Mouse (Mus musculus) embryonic fibroblast, embryonic 13.5 days (primary cell): ENCODE results near the gene Ttc33. TPM values are rescaled to one million over a fixed set of nuclear protein-coding genes. Genes with fewer than 3 reads are reported as not detected.
A peak's percentile ranks its signal among the peaks of the same experiment; 100 is the strongest.
"Not testable (repeated sequence)": the region's sequence is repeated elsewhere in the genome, so short reads cannot be mapped to it uniquely, and the experiment has no call there.

ENCODE experiments used
- H3K27ac ChIP-seq: 2 replicates; pipeline ENCODE4 v1.5.1; 2012; ENCODE audit warnings: low read length, control low read depth, inconsistent platforms; ENCODE audit not compliant: insufficient read depth
- H3K4me1 ChIP-seq: 2 replicates; pipeline ENCODE4 v1.6.1; 2011; ENCODE audit warnings: low read length; ENCODE audit not compliant: control insufficient read depth, insufficient read depth
- H3K4me3 ChIP-seq: 2 replicates; pipeline ENCODE4 v1.5.1; 2011; ENCODE audit warnings: mild to moderate bottlenecking, control low read depth, low read length; ENCODE audit not compliant: insufficient read depth
- CTCF ChIP-seq: IDR thresholded peaks from 2 replicates; pipeline ENCODE4 v1.5.1; 2011; ENCODE audit warnings: mild to moderate bottlenecking, control low read depth, low read length, moderate library complexity, borderline replicate concordance; ENCODE audit not compliant: insufficient read depth
- POLR2A ChIP-seq: IDR thresholded peaks from 2 replicates; pipeline ENCODE4 v1.6.1; 2011; ENCODE audit warnings: low read depth, mild to moderate bottlenecking, control low read depth, low read length, moderate library complexity
- polyA plus RNA-seq: library from polyadenylated mRNA; stranded (reverse); fragments of >200 nt; gene quantifications from 2 replicates; pipeline ENCODE4 v1.2.4, GENCODE M21; 2011; ENCODE audit warnings: low read depth; ENCODE audit not compliant: missing spikeins, insufficient read length

Gene Ttc33
- polyA plus RNA-seq, 1 experiment, result 28.7 TPM

DNA sequence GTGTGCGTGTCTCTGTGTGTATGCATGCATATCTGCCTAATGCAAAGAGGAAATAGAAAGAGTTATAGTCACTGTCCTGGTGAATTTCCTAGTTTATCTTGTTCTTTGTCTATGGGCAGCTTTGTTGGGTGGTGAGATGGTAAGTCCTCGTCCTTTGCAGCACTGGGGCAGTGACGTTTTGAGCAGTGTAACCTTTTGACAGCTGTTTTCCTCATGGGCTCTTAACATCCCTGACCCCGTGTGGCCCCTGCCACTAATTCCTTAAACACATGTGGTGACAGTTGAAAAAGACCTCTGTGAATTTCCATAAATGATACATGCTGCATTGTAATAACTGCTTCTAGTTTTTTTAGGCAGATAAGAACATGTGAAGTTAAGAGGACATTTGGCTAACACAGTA lies 11.4 kb downstream of the Ttc33 start:
- no peak for TF ChIP-seq CTCF
- no peak for TF ChIP-seq POLR2A

DNA sequence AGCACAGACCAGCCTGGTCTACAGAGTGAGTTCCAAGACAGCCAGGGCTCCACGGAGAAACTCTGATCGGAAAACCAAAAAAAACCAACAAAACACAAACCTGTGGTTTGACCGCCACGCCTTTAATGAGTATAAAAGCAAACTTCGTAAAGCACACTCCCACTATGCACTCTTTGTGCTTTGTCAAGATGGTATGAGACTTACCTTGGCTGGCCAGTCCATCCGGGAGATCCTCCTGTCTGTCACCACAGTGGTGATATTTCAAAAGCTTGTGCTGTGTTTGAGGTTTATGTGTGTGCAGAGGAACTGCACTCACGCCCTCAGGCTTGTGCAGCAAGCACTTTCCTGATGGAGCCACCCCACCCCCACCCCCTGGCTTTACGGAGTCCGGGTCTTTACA lies 19.9 kb downstream of the Ttc33 start:
- no peak overlapping the region for H3K4me3 ChIP-seq
- H3K4me1 ChIP-seq, result peaks cover 7% of the 10 kb centered on the region; the same call in 1 of the 2 replicates
- TF ChIP-seq CTCF, result no peak
- no peak for TF ChIP-seq POLR2A
- no peak overlapping the region for H3K27ac ChIP-seq

More for the DNA sequence above, 11.4 kb downstream of the Ttc33 start:
- no peak overlapping the region for H3K27ac ChIP-seq
- peaks cover 5% of the 10 kb centered on the region; the same call in 1 of the 2 replicates for H3K4me1 ChIP-seq
- no peak overlapping the region for H3K4me3 ChIP-seq

DNA sequence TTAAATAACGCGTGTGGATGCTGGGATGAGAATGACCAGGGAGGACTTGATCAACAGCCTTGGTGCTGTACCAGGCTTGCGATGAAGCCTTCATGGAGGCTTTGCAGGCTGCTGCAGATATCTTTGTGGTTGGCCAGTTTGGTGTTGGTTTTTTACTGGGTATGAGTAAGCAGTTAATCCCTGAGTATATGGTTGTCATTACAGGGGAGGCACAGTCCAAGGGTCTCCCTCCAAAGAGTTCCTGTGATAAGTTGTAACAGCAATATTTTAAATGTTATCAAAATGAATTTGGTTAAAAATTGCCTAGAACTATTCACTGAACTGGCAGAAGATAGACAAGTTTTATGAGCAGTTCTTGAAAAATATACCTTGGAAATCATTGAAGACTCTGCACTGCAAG lies 23.8 kb downstream of the Ttc33 start:
- H3K4me1 ChIP-seq, result peaks cover 7% of the 10 kb centered on the region; the same call in 1 of the 2 replicates
- no peak overlapping the region for H3K4me3 ChIP-seq
- H3K27ac ChIP-seq, result no peak overlapping the region
- no peak for TF ChIP-seq CTCF
- no peak for TF ChIP-seq POLR2A

DNA sequence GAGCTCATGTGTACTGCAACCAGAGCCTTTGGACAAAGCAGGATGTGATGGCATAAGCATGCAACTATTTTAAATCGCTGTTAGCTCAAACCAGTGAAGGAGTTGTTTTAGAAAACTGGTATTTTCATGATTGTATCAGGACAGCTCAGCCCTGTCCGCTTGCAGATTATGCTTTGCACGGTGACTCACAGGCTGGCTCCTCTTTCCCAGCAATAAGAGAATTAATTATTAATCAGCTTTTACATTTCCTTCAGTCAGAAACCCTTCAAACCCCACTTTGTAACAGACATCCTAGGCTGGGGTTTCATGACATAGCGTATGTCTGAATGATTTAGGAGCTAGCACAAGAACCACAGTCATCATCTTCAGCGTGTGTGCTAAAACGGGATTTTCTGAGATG lies 35.2 kb downstream of the Ttc33 start:
- Histone ChIP-seq H3K27ac (no peak overlapping the region), H3K4me3 (no peak overlapping the region), H3K4me1 (no peaks in the 10 kb centered on the region; the same call in 1 of the 2 replicates)
- no peak for TF ChIP-seq CTCF
- TF ChIP-seq POLR2A, result no peak

DNA sequence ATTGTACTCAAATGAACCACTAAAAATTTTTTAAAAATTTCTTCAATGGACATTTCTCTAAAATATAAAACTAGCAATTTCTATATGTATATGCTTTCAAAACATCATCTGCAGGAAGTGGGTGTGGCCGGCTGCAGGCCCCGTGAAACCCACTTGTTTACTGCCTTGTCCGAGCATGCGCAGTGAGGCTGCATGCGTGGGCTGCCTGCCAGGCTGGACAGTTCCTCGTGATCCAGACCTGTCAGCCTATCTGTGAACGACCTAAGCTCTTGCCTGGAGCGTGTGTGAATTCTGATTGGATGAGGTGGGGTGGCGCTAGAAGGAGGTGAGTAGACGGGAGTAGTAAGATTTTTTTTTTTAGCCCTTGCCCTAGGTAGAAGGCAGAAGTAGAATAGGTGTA lies 45.4 kb downstream of the Ttc33 start:
- not testable (repeated sequence) for H3K4me1 ChIP-seq, H3K4me3 ChIP-seq, H3K27ac ChIP-seq

GRCm38 (mm10) chr15:5234659-5235058 lies 49.3 kb downstream of the Ttc33 start:
- no peaks in the 10 kb centered on the region; the same call in none of the 2 replicates for H3K4me1 ChIP-seq
- no peak overlapping the region for H3K4me3 ChIP-seq
- TF ChIP-seq POLR2A (no peak), CTCF (no peak)
- no peak overlapping the region for H3K27ac ChIP-seq

DNA sequence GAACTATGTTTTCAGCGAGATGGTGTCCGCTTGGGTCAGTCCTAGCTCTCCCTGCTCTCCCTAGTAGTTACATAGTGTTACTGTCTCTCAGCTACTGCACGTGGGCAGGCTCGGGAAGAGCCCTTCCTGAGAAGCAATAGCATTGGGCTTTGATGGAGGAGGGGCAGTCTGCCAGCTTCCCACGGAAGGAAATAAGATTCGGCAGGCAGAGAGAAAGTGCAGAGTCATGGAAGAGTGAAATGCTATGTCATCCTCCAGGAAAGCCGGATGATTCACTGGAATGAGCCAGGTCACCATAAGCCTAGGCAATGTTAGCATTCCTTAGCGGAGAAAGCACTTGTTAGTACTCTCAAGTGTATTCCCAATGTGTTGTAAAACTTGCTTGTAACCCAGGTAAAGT lies 50.2 kb downstream of the Ttc33 start:
- TF ChIP-seq CTCF (no peak), POLR2A (no peak)
- Histone ChIP-seq H3K4me1 (no peaks in the 10 kb centered on the region; the same call in none of the 2 replicates), H3K27ac (no peak overlapping the region), H3K4me3 (no peak overlapping the region)

DNA sequence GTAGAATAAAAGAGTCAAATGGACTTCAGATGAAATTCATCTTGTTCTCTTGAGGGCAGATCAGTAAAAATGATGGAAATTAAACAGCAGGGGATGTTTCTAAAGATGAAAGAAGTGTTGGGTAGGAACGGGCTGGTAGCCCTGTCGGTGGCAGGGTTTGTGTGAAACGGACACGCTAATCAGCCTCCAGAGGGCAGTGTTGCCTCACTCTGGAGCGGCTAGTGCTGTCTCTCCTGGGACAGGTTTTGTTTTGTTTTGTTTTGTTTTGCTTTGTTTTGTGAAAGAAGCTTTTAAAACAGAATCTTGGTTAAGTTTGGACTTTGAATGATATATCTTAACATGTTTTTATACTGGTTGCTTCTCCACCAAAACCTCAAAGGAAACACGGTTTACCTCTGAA lies 51.2 kb downstream of the Ttc33 start:
- Histone ChIP-seq H3K4me3 (no peak overlapping the region), H3K4me1 (no peaks in the 10 kb centered on the region; the same call in none of the 2 replicates), H3K27ac (no peak overlapping the region)
- TF ChIP-seq CTCF, result peak; percentile 95
- no peak for TF ChIP-seq POLR2A

GRCm38 (mm10) chr15:5237012-5237660 lies 51.8 kb downstream of the Ttc33 start:
- TF ChIP-seq POLR2A (no peak), CTCF (no peak)
- no peak overlapping the region for H3K27ac ChIP-seq
- H3K4me1 ChIP-seq, result no peaks in the 10 kb centered on the region; the same call in none of the 2 replicates

GRCm38 (mm10) chr15:5238073-5238472 lies 52.7 kb downstream of the Ttc33 start:
- no peak overlapping the region for H3K27ac ChIP-seq
- no peak overlapping the region for H3K4me3 ChIP-seq
- H3K4me1 ChIP-seq, result no peaks in the 10 kb centered on the region; the same call in none of the 2 replicates
- TF ChIP-seq CTCF, result no peak
- no peak for TF ChIP-seq POLR2A

More at GRCm38 (mm10) chr15:5237012-5237660, 51.8 kb downstream of the Ttc33 start:
- H3K4me3 ChIP-seq, result no peak overlapping the region

GRCm38 (mm10) chr15:5238553-5238952 lies 53.2 kb downstream of the Ttc33 start:
- TF ChIP-seq CTCF, result no peak
- TF ChIP-seq POLR2A, result no peak
- Histone ChIP-seq H3K4me1 (no peaks in the 10 kb centered on the region; the same call in none of the 2 replicates), H3K4me3 (no peak overlapping the region), H3K27ac (no peak overlapping the region; the same call in 1 of the 2 replicates)

DNA sequence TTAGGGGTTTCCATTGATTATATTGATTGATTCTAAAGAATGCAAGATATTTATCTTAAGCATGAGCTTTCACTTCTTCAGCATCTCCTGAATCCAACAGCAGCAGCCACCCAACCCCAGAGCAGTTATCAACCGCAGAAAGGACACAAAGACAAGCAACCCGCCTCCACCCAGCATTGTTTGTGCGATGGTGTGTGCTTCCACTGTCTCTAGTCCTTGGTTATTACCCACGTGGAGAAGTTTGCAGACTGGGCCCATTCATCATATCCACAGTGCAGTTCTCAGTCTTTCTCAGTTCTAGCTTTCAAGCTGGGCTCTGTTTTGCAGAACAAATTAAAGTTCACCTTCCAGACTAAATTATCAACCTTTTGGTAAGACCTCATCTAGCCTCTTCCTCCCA lies 54.0 kb downstream of the Ttc33 start:
- Histone ChIP-seq H3K4me3 (no peak overlapping the region), H3K4me1 (no peaks in the 10 kb centered on the region; the same call in none of the 2 replicates), H3K27ac (no peak overlapping the region; the same call in 1 of the 2 replicates)
- TF ChIP-seq CTCF (no peak), POLR2A (no peak)
